Mouse (Mus musculus) liver, embryonic 11.5 days (tissue): ENCODE results near the gene R3hdml. TPM values are rescaled to one million over a fixed set of nuclear protein-coding genes. Genes with fewer than 3 reads are reported as not detected.

Experiments used
- polyA plus RNA-seq: library from polyadenylated mRNA; unstranded; fragments of >200 nt; fragmentation: Nextera tagmentation; extraction: Ambion mirVana; gene quantifications from 2 replicates; pipeline ENCODE4 v1.2.1, GENCODE M21; 2014

R3hdml gene
- polyA plus RNA-seq, 1 experiment from 2014 or later, result not detected

Other genes starting within 250 kb of the R3hdml start
- gene Jph2, start 94.3 kb upstream of the R3hdml start, polyA plus RNA-seq, result 0.19 and 0.26 TPM in 2 replicates
- 61.0 and 67.8 TPM in 2 replicates for gene Oser1, start 67.6 kb upstream of the R3hdml start, polyA plus RNA-seq
- gene Gdap1l1, start 53.8 kb upstream of the R3hdml start, polyA plus RNA-seq, result 1.4 and 1.7 TPM in 2 replicates
- gene Fitm2, start 19.7 kb upstream of the R3hdml start, polyA plus RNA-seq, result 8.1 and 9.0 TPM in 2 replicates
- gene Hnf4a, start 14.5 kb downstream of the R3hdml start, polyA plus RNA-seq, result 18.9 and 20.0 TPM in 2 replicates
- gene Ttpal, start 110.0 kb downstream of the R3hdml start, polyA plus RNA-seq, result 26.1 and 29.2 TPM in 2 replicates
- gene Serinc3, start 152.8 kb downstream of the R3hdml start, polyA plus RNA-seq, result 116 TPM in 2 replicates
- gene Pkig, start 166.1 kb downstream of the R3hdml start, polyA plus RNA-seq, result 178 and 186 TPM in 2 replicates